Mouse (Mus musculus): Measurements from ENCODE around the gene Sdhc.
"Not testable (repeated sequence)": the region's sequence is repeated elsewhere in the genome, so short reads cannot be mapped to it uniquely, and the experiment has no call there.

Gene Sdhc

GRCm38 (mm10) chr1:171078419-171078818, 72.0 kb downstream of the Sdhc start:
- DNase-seq = not testable (repeated sequence)

GRCm38 (mm10) chr1:171077955-171078354, 72.4 kb downstream of the Sdhc start:
- peak; percentile 28 for DNase-seq

GRCm38 (mm10) chr1:171077192-171077591, 73.2 kb downstream of the Sdhc start:
- DNase-seq = not testable (repeated sequence)
